28 mouse cellular contexts compared by ENCODE assay signal in the genomic region with DNA sequence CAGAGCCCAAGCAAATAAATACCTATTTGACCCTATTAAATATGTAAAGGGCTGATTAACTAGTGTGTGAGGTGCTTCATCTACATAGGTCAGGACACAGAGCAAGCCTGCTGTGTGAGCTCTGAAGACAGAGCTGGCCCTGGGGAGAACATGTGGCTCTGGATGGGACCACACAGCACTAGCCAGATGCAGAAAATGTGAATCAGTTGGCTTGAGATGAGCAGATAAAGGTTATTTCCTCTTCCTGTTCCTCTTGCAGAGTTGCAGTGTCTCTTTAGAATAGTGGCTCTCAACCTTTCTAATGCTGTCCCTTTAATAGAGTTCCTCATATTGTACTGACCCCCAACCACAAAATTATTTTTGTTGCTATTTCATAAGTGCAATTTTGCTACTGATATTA.
"Had no signal": no experiment of that assay in that cellular context is flagged by ENCODE, and none has a peak within 500 bp of the region (broad histone marks: within the 10 kb centered on the region; RNA-seq: fewer than 3 reads in every experiment).

No protein-coding gene starts in this region.

- H3K9ac ChIP-seq: heart, embryonic 13.5 days; heart, embryonic 15.5 days; hindbrain, embryonic 12.5 days; hindbrain, embryonic 14.5 days; intestine, embryonic 15.5 days; limb, embryonic 13.5 days; limb, embryonic 15.5 days; liver, embryonic 13.5 days had no signal

- H3K27ac ChIP-seq: gastrocnemius, adult 2 months; heart, adult 2 months; heart, embryonic 13.5 days; heart, embryonic 15.5 days; hindbrain, embryonic 10.5 days; hindbrain, embryonic 12.5 days; hindbrain, embryonic 14.5 days; intestine, embryonic 15.5 days; layer of hippocampus, adult 2 months; left cerebral cortex, adult 2 months; limb, embryonic 13.5 days; limb, embryonic 15.5 days; liver, embryonic 13.5 days had no signal

- ATAC-seq: hindbrain, embryonic 16.5 days; inflammation-experienced regulatory T-cells, adult 6 months; intestine, embryonic 15.5 days; intestine, postnatal 0 days had no signal

- H3K4me1 ChIP-seq: hindbrain, embryonic 10.5 days; hindbrain, embryonic 12.5 days; intestine, embryonic 15.5 days; limb, embryonic 15.5 days; liver, embryonic 13.5 days had no signal

- H3K9me3 ChIP-seq: heart, embryonic 13.5 days; heart, embryonic 15.5 days; hindbrain, embryonic 10.5 days; hindbrain, embryonic 12.5 days; intestine, embryonic 15.5 days; limb, embryonic 13.5 days; limb, embryonic 15.5 days; liver, embryonic 13.5 days had no signal

- H3K36me3 ChIP-seq: heart, embryonic 13.5 days; heart, embryonic 15.5 days; hindbrain, embryonic 10.5 days; hindbrain, embryonic 12.5 days; intestine, embryonic 15.5 days; limb, embryonic 13.5 days; limb, embryonic 15.5 days; liver, embryonic 13.5 days had no signal

- H3K4me3 ChIP-seq: gastrocnemius, adult 2 months; heart, adult 2 months; heart, embryonic 13.5 days; heart, embryonic 15.5 days; hindbrain, embryonic 10.5 days; hindbrain, embryonic 12.5 days; intestine, embryonic 15.5 days; layer of hippocampus, adult 2 months; left cerebral cortex, adult 2 months; limb, embryonic 13.5 days; limb, embryonic 15.5 days; liver, embryonic 13.5 days had no signal

- DNase-seq: gastrocnemius, adult 2 months; gastrocnemius, postnatal 10 days; gastrocnemius, postnatal 25 days; heart, adult 11 months; heart, adult 2 months; heart, postnatal 14 days; heart, postnatal 36 days; kidney, adult 18-20 months; kidney, adult 8-10 months; kidney, postnatal 10 days; kidney, postnatal 25 days; kidney, postnatal 4 days; left cerebral cortex, postnatal 4 days; liver, embryonic 13.5 days had no signal

- H3K27me3 ChIP-seq: heart, embryonic 13.5 days; heart, embryonic 15.5 days; hindbrain, embryonic 12.5 days; intestine, embryonic 15.5 days; limb, embryonic 13.5 days; limb, embryonic 15.5 days; liver, embryonic 13.5 days had no signal

- H3K4me2 ChIP-seq: heart, embryonic 11.5 days; heart, embryonic 13.5 days; heart, embryonic 15.5 days; hindbrain, embryonic 12.5 days; hindbrain, embryonic 14.5 days; intestine, embryonic 15.5 days; limb, embryonic 13.5 days; limb, embryonic 15.5 days; liver, embryonic 13.5 days had no signal
